Mouse (Mus musculus): ENCODE results near the gene Thpo.

DNA sequence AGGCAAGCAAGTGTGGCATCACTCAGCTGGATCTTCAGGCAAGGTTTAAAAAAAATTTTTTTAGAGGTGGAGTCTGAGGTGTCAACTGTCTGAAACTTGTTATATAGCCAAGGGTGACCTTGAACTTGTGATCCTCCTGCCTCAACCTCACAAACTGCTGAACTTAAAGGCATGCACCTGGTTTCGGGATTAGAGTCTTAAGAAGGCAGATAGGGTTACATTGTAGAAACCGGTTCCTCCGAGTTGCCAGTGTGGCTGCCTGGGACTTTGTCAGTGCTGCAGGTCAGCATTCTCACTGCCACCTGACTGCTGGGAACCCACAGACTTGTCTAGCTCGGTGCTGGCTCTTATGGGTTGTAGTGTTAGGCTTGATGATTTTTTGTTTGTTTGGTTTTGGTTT lies 11.1 kb downstream of the Thpo start:
- TF ChIP-seq CTCF (IDR thresholded peaks at IDR 0.05; ENCODE audit: low read depth, low read length) = no peak
- no peak for TF ChIP-seq POLR2A (IDR thresholded peaks at IDR 0.05; ENCODE audit: extremely low read depth, insufficient read depth, low read length)

All from liver, adult 2 months (tissue).